ENCODE assay signal across 12 mouse cellular contexts in genomic region chr7:142472936-142473335, GRCm38 (mm10). TPM values are rescaled to one million over a fixed set of nuclear protein-coding genes. Genes with fewer than 3 reads are reported as not detected.
DNase-seq lines count a peak whose midpoint lies in the region; ATAC-seq and TF ChIP-seq lines count a peak whose summit lies in the region.
"Had no signal": no experiment of that assay in that cellular context is flagged by ENCODE, and none has a peak within 500 bp of the region (broad histone marks: within the 10 kb centered on the region; RNA-seq: fewer than 3 reads in every experiment).

No protein-coding gene starts in this region.

- no peak overlapping the region for H3K4me3 ChIP-seq in heart, postnatal 0 days (ENCODE audit: low read depth, low read length)
- H3K4me3 ChIP-seq in stomach, embryonic 15.5 days (replicated peaks) = peak overlapping the region; percentile 38
- H3K4me3 ChIP-seq in liver, embryonic 11.5 days (ENCODE audit: low read depth, low read length) = no peak overlapping the region

- DNase-seq in heart, adult 11 months = peak; percentile 87
- DNase-seq in heart, adult 9 months (ENCODE audit: low spot score in 2 of 2) = no peak
- peak; percentile 2 for DNase-seq in ovary, postnatal 10 days (ENCODE audit: low spot score)
- DNase-seq in ovary, adult 18-20 months (ENCODE audit: low spot score) = no peak
- DNase-seq in heart, postnatal 0 days (ENCODE audit: low spot score) = no peak
- DNase-seq in liver, embryonic 11.5 days (ENCODE audit: low spot score) = no peak
- DNase-seq in left cerebral cortex, postnatal 25 days (ENCODE audit: low spot score in 2 of 2) = no peak

- H3K9ac ChIP-seq in heart, postnatal 0 days (replicated peaks; ENCODE audit: low read depth, low read length) = no peak overlapping the region
- peak overlapping the region; percentile 51 for H3K9ac ChIP-seq in stomach, embryonic 15.5 days
- no peak overlapping the region for H3K9ac ChIP-seq in liver, embryonic 11.5 days (ENCODE audit: low read depth, low read length)

- intact Hi-C loops in left cerebral cortex, postnatal 25 days (cut with DNase I) = no loop called here

- WGBS in heart, postnatal 0 days = 92% methylated on average over 4 of the region's 4 CpGs
- WGBS in stomach, embryonic 15.5 days = 77% methylated on average over 4 of the region's 4 CpGs
- WGBS in liver, embryonic 11.5 days = 80% methylated on average over 4 of the region's 4 CpGs

- no peak for ATAC-seq in heart, postnatal 0 days (ENCODE audit: insufficient read depth, low read depth)
- no peak for ATAC-seq in stomach, embryonic 15.5 days (ENCODE audit: insufficient read depth, low FRiP score, low read depth)
- ATAC-seq in liver, embryonic 11.5 days (replicated peaks; ENCODE audit: low FRiP score) = no peak
- ATAC-seq: inflammation-experienced regulatory T-cells, adult 6 months had no signal

- no peak for TF ChIP-seq EP300 in heart, postnatal 0 days (IDR thresholded peaks at IDR 0.05; ENCODE audit: low read depth)

- peaks cover 26% of the 10 kb centered on the region for H3K4me1 ChIP-seq in heart, postnatal 0 days (ENCODE audit: control insufficient read depth, insufficient read depth)
- H3K4me1 ChIP-seq in stomach, embryonic 15.5 days = peaks cover 34% of the 10 kb centered on the region
- peaks cover 13% of the 10 kb centered on the region for H3K4me1 ChIP-seq in liver, embryonic 11.5 days (replicated peaks; ENCODE audit: control insufficient read depth, insufficient read depth, low read length)

- H3K9me3 ChIP-seq in heart, postnatal 0 days (replicated peaks; ENCODE audit: control insufficient read depth, low read length) = no peaks in the 10 kb centered on the region
- H3K9me3 ChIP-seq in stomach, embryonic 15.5 days = no peaks in the 10 kb centered on the region
- H3K9me3 ChIP-seq in liver, embryonic 11.5 days (ENCODE audit: control insufficient read depth, low read length) = no peaks in the 10 kb centered on the region

- no peaks in the 10 kb centered on the region for H3K27me3 ChIP-seq in heart, postnatal 0 days (ENCODE audit: control insufficient read depth, insufficient read depth, low read length)
- H3K27me3 ChIP-seq in stomach, embryonic 15.5 days (replicated peaks) = no peaks in the 10 kb centered on the region
- no peaks in the 10 kb centered on the region for H3K27me3 ChIP-seq in liver, embryonic 11.5 days (replicated peaks; ENCODE audit: control insufficient read depth, insufficient read depth, low read length)
- H3K27me3 ChIP-seq: CH12.LX had no signal

- TF ChIP-seq CTCF in heart, postnatal 0 days (IDR thresholded peaks at IDR 0.05; ENCODE audit: low read depth) = no peak

- peak overlapping the region; percentile 68; the same call in 1 of the 2 replicates for H3K27ac ChIP-seq in heart, postnatal 0 days (ENCODE audit: low read depth)
- peak overlapping the region; percentile 97 for H3K27ac ChIP-seq in stomach, embryonic 15.5 days
- H3K27ac ChIP-seq in liver, embryonic 11.5 days (ENCODE audit: low read depth, low read length) = no peak overlapping the region

- no peaks in the 10 kb centered on the region for H3K36me3 ChIP-seq in heart, postnatal 0 days (replicated peaks; ENCODE audit: control insufficient read depth, insufficient read depth, low read length)
- H3K36me3 ChIP-seq in stomach, embryonic 15.5 days = no peaks in the 10 kb centered on the region
- no peaks in the 10 kb centered on the region for H3K36me3 ChIP-seq in liver, embryonic 11.5 days (ENCODE audit: control insufficient read depth, insufficient read depth, low read length)

- H3K4me2 ChIP-seq in heart, postnatal 0 days (ENCODE audit: low read depth, low read length) = no peak overlapping the region
- peak overlapping the region; percentile 59 for H3K4me2 ChIP-seq in stomach, embryonic 15.5 days
- no peak overlapping the region for H3K4me2 ChIP-seq in liver, embryonic 11.5 days

RNA-seq across cellular contexts. Expression of gene Lsp1, which starts 12.3 kb away (rescaled TPM):
- 20.8 and 84.4 TPM in 2 replicates for total RNA-seq in heart, postnatal 0 days (2014; rRNA removed; ENCODE audit: low replicate concordance)
- polyA plus RNA-seq in heart, postnatal 0 days (2015; fragmentation: Nextera tagmentation; extraction: Ambion mirVana) = 47.7 and 53.1 TPM in 2 replicates
- 196 and 211 TPM in 2 replicates for polyA plus RNA-seq in stomach, embryonic 15.5 days (2015; fragmentation: Nextera tagmentation; extraction: Ambion mirVana)
- 19.2 and 20.7 TPM in 2 replicates for polyA plus RNA-seq in liver, embryonic 11.5 days (2014; fragmentation: Nextera tagmentation; extraction: Ambion mirVana)
- 1 to 10 TPM; 5.2 to 5.4 TPM for total RNA-seq in left cerebral cortex, postnatal 25 days (2021)

RNA-seq across cellular contexts. Expression of gene Tnnt3, which starts 25.7 kb away (rescaled TPM):
- total RNA-seq in heart, postnatal 0 days (2014; rRNA removed; ENCODE audit: low replicate concordance) = 0.73 and 11.0 TPM in 2 replicates
- polyA plus RNA-seq in heart, postnatal 0 days (2015; fragmentation: Nextera tagmentation; extraction: Ambion mirVana) = 2.5 and 3.2 TPM in 2 replicates
- 4.6 and 11.8 TPM in 2 replicates for polyA plus RNA-seq in stomach, embryonic 15.5 days (2015; fragmentation: Nextera tagmentation; extraction: Ambion mirVana)
- 1.5 and 2.4 TPM in 2 replicates for polyA plus RNA-seq in liver, embryonic 11.5 days (2014; fragmentation: Nextera tagmentation; extraction: Ambion mirVana)
- total RNA-seq in left cerebral cortex, postnatal 25 days (2021) = not detected

RNA-seq across cellular contexts. Expression of gene Tnni2, which starts 31.3 kb away (rescaled TPM):
- total RNA-seq in heart, postnatal 0 days (2014; rRNA removed; ENCODE audit: low replicate concordance) = not detected in 2 replicates
- 8.9 and 9.9 TPM in 2 replicates for polyA plus RNA-seq in heart, postnatal 0 days (2015; fragmentation: Nextera tagmentation; extraction: Ambion mirVana)
- 10.4 and 13.3 TPM in 2 replicates for polyA plus RNA-seq in stomach, embryonic 15.5 days (2015; fragmentation: Nextera tagmentation; extraction: Ambion mirVana)
- polyA plus RNA-seq in liver, embryonic 11.5 days (2014; fragmentation: Nextera tagmentation; extraction: Ambion mirVana) = 1.9 and 3.7 TPM in 2 replicates
- total RNA-seq in left cerebral cortex, postnatal 25 days (2021) = not detected
- polyA plus RNA-seq: inflammation-experienced regulatory T-cells, adult 6 months had no signal

RNA-seq across cellular contexts. Expression of gene Syt8, which starts 38.3 kb away (rescaled TPM):
- 18.0 TPM in 1 of 2 replicates, not detected in the other for total RNA-seq in heart, postnatal 0 days (2014; rRNA removed; ENCODE audit: low replicate concordance)
- 0.10 TPM in 1 of 2 replicates, not detected in the other for polyA plus RNA-seq in heart, postnatal 0 days (2015; fragmentation: Nextera tagmentation; extraction: Ambion mirVana)
- polyA plus RNA-seq in stomach, embryonic 15.5 days (2015; fragmentation: Nextera tagmentation; extraction: Ambion mirVana) = 13.2 and 19.6 TPM in 2 replicates
- 0.41 and 0.42 TPM in 2 replicates for polyA plus RNA-seq in liver, embryonic 11.5 days (2014; fragmentation: Nextera tagmentation; extraction: Ambion mirVana)
- not detected for total RNA-seq in left cerebral cortex, postnatal 25 days (2021)
- total RNA-seq: CH12.LX; gastrocnemius, adult 18-20 months; monocyte, adult 5-6 weeks had no signal
- polyA plus RNA-seq: inflammation-experienced regulatory T-cells, adult 6 months had no signal

RNA-seq across cellular contexts. Expression of gene Mrpl23, which starts 59.5 kb away (rescaled TPM):
- total RNA-seq in heart, postnatal 0 days (2014; rRNA removed; ENCODE audit: low replicate concordance) = 87.2 and 90.9 TPM in 2 replicates
- 14.9 TPM in 2 replicates for polyA plus RNA-seq in heart, postnatal 0 days (2015; fragmentation: Nextera tagmentation; extraction: Ambion mirVana)
- 21.9 and 26.2 TPM in 2 replicates for polyA plus RNA-seq in stomach, embryonic 15.5 days (2015; fragmentation: Nextera tagmentation; extraction: Ambion mirVana)
- polyA plus RNA-seq in liver, embryonic 11.5 days (2014; fragmentation: Nextera tagmentation; extraction: Ambion mirVana) = 20.8 and 22.2 TPM in 2 replicates
- total RNA-seq in left cerebral cortex, postnatal 25 days (2021) = 1 to 10 TPM; 3.3 to 6.9 TPM

Comparison
In these comparisons a context has a peak if more than half of its experiments do, and no peak if none do; other contexts are left out.
1. DNase-seq: peak in heart, adult 11 months (single experiment) and ovary, postnatal 10 days (single experiment); none in heart, adult 9 months (0 of 2), ovary, adult 18-20 months (single experiment), heart, postnatal 0 days (single experiment), liver, embryonic 11.5 days (single experiment) and left cerebral cortex, postnatal 25 days (0 of 2).